Mouse (Mus musculus): Measurements from ENCODE around the gene Usp19. TPM values are rescaled to one million over a fixed set of nuclear protein-coding genes. Genes with fewer than 3 reads are reported as not detected.
A peak's percentile ranks its signal among the peaks of the same experiment; 100 is the strongest.

Gene Usp19
- polyA plus RNA-seq, 1 experiment from 2014 or later, result 49.5 TPM

DNA sequence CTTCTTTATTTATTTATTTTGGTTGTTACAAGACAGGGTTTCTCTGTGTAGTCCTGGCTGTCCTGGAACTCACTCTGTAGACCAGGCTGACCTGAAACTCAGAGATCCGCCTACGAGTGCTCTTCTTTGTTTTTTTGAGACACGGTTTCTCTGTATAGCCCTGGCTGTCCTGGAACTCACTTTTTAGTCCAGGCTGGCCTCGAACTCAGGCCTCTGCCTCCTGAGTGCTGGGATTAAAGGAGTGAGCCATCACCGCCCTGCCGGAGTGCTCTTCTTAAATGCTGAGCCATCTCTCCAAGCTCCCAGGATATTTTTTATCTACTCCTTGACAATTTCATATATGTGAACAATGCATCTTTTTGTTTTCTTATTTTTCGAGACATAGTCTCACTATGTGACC lies 16.5 kb downstream of the Usp19 start:
- no peak for ATAC-seq (ENCODE audit: insufficient read depth, low FRiP score)
- H3K4me1 ChIP-seq (ENCODE audit: control insufficient read depth, insufficient read depth, low read length), result peaks cover 7% of the 10 kb centered on the region; the same call in 1 of the 2 replicates
- peak overlapping the region; percentile 74; the same call in 1 of the 2 replicates for H3K4me3 ChIP-seq (replicated peaks; ENCODE audit: low read length)
- peak overlapping the region; percentile 88 for H3K4me2 ChIP-seq (ENCODE audit: low read depth, low read length)
- no peaks in the 10 kb centered on the region for H3K27me3 ChIP-seq (ENCODE audit: control insufficient read depth, insufficient read depth, low read length)
- H3K9me3 ChIP-seq (replicated peaks; ENCODE audit: control insufficient read depth, low read length), result no peaks in the 10 kb centered on the region
- no peak overlapping the region for H3K9ac ChIP-seq (ENCODE audit: low read length)
- peak overlapping the region; percentile 75; the same call in 1 of the 2 replicates for H3K27ac ChIP-seq (ENCODE audit: low read length)
- peaks cover 8% of the 10 kb centered on the region; the same call in 1 of the 2 replicates for H3K36me3 ChIP-seq (ENCODE audit: control insufficient read depth, insufficient read depth, low read length)
- WGBS, result 86% methylated on average over 7 of the region's 7 CpGs

DNA sequence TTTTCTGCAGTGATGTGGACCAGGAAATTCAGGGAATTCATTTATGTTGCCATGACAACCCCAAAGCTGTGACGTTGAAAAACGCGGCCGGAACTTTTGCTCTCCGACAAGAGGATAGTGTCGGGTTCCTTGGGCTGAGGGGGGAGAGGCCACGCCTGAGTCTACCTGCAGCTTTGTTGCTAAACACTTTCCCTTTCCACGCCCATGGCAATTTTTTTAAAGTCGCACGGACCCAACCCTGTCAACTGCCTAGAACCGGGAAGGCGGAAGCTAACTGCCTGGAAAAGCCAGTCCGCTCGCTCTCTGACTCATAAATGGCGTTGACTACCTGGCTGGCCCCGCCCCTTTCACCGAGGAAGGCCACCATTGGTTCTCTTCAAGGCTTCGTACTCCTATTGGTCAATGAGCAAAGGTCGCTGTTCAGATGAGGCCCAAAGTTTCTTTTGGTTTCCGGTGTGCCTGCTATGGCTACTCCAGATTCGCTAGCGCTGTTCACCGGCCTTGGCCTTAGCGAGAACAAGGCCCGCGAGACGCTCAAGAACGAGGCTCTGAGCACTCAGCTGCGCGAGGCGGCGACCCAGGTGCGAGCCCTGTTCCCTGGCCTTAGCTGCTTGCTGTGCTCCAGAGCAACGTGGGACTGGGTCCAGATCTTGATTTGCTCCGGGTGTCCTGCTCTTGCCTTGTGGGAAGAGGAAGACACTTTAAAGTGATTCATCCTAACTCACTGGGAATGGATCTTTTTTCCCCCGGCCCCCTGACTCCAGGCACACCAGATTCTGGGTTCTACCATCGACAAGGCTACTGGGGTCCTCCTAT lies 17.4 kb downstream of the Usp19 start, which contains the start of gene Qars:
TSS of gene Qars (plus strand) at position 88 of the 816 bp plus-strand sequence.
- Histone ChIP-seq H3K9me3 (replicated peaks; ENCODE audit: control insufficient read depth, low read length) (no peaks in the 10 kb centered on the region), H3K9ac (ENCODE audit: low read length) (peak within 1 kb of the TSS; percentile 85), H3K27ac (ENCODE audit: low read length) (peak within 1 kb of the TSS; percentile 87), H3K4me2 (ENCODE audit: low read depth, low read length) (peak within 1 kb of the TSS; percentile 88), H3K36me3 (ENCODE audit: control insufficient read depth, insufficient read depth, low read length) (0 out of 2 replicates have a peak, but pooled peaks cover 7% of the 10 kb centered on the region), H3K27me3 (ENCODE audit: control insufficient read depth, insufficient read depth, low read length) (no peaks in the 10 kb centered on the region), H3K4me3 (replicated peaks; ENCODE audit: low read length) (peak within 1 kb of the TSS; percentile 74), H3K4me1 (ENCODE audit: control insufficient read depth, insufficient read depth, low read length) (peaks cover 7% of the 10 kb centered on the region; the same call in 1 of the 2 replicates)
- WGBS, result under 1% methylated on average over 37 of the region's 37 CpGs
- ATAC-seq (ENCODE audit: insufficient read depth, low FRiP score), result peak; percentile 97

DNA sequence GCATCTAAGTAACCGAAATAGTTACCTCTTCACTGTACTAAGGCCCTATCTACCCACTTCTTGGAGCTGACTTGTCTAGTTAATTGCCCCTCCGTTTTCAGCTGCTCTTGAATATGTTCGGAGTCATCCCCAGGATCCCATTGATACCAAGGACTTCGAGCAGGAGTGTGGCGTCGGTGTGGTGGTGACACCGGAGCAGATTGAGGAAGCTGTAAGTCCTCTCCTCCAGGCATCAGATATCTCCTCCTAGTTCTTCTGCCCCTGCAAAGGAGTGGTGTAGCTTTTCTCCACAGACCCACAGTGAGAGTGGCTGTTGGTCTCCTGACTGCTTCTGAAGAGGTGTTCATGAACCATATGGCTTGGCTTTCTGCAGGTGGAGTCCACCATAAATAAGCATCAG lies 18.4 kb downstream of the Usp19 start:
- Histone ChIP-seq H3K4me3 (replicated peaks; ENCODE audit: low read length) (peak overlapping the region; percentile 74), H3K9ac (ENCODE audit: low read length) (peak overlapping the region; percentile 85), H3K4me1 (ENCODE audit: control insufficient read depth, insufficient read depth, low read length) (peaks cover 7% of the 10 kb centered on the region; the same call in 1 of the 2 replicates), H3K27me3 (ENCODE audit: control insufficient read depth, insufficient read depth, low read length) (no peaks in the 10 kb centered on the region), H3K27ac (ENCODE audit: low read length) (no peak overlapping the region), H3K4me2 (ENCODE audit: low read depth, low read length) (peak overlapping the region; percentile 88), H3K9me3 (replicated peaks; ENCODE audit: control insufficient read depth, low read length) (no peaks in the 10 kb centered on the region), H3K36me3 (ENCODE audit: control insufficient read depth, insufficient read depth, low read length) (peaks cover 7% of the 10 kb centered on the region; the same call in 1 of the 2 replicates)
- WGBS, result 87% methylated on average over 7 of the region's 7 CpGs
- no peak for ATAC-seq (ENCODE audit: insufficient read depth, low FRiP score)

DNA sequence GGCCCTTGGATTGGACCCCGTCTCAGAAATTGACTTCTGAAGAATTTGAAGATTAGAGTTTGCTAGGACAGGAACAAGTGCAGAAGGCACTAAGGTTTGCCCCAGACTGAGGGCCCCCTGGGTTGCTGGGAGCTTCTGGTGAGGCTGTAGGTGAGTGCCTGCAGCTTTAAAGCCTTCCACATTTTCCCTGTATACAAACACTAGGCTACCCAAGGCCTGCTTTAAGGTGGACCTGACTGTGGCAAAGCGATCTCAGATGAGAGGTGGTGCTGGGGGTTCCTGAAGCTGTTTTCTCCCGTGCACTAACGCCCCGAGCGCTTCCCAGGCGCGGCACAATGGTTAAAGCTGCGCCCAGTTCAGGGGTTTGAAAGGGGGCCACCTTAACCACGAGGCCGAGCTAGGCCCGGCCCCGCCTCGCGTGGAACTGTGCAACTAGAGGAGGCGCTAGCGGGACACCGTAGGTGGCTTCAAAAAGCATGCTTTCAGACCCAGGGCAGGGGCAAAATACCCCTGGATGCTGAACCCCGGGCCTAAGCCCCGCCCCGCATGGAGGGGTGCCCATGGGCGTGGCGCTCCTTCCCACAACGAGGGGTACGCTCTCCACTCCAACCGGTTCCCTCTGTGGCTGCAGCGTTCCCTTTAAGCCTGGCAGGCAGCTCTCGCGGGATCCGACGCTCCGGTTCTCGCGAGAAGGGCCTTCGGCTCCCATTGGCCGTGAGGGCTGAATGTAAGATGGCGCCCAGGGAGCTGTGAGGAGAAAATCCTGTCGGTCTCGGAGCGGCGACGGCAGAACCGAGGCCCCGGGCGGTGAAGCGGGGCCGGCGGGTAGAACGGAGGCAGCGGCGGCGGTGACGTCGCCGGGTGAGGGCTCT lies 26.2 kb downstream of the Usp19 start, which contains the start of gene Qrich1:
TSS of gene Qrich1 (plus strand) at position 427 of the 872 bp plus-strand sequence.
- ATAC-seq (ENCODE audit: insufficient read depth, low FRiP score), result peak; percentile 95
- under 1% methylated on average over 54 of the region's 55 CpGs for WGBS
- H3K27ac ChIP-seq (ENCODE audit: low read length), result peak within 1 kb of the TSS; percentile 100

DNA sequence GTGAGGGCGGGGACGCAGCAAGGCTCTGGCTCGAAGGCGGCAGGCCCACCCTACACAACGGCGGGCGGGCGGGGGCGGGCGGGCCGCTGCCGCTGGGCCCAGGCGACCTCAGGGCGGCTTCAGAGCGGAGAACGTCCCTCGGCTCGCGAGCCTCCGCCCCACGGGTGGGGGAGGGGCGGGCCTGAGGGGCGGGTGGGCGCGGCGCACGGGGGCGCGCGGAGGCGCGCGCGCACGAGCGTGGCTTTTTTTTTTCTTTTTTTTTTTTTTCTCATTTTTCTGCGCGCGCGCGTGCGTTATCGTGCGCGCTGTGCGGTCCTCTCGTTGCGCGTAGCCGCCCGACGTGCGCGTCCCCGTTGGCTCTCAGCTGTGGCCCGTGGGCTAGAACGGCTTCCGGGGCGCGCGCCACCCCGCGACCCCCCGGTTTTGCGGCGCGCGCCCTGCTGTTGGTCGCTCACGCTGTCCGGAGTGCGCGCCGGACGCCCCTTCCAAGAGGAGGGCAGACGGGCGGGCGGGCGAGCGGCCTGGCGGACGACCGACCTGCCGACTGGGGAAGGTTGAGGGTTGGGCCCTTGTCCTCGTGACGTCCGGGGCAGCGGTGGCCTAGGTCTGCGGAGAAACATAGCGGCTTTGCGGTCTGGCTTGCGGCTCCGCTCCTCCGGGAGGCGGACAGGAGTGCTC lies 27.0 kb downstream of the Usp19 start:
- Histone ChIP-seq H3K4me1 (ENCODE audit: control insufficient read depth, insufficient read depth, low read length) (peaks cover 13% of the 10 kb centered on the region), H3K27me3 (ENCODE audit: control insufficient read depth, insufficient read depth, low read length) (no peaks in the 10 kb centered on the region), H3K36me3 (ENCODE audit: control insufficient read depth, insufficient read depth, low read length) (peaks cover 7% of the 10 kb centered on the region; the same call in 1 of the 2 replicates), H3K4me3 (replicated peaks; ENCODE audit: low read length) (peak overlapping the region; percentile 96), H3K27ac (ENCODE audit: low read length) (peak overlapping the region; percentile 100), H3K9me3 (replicated peaks; ENCODE audit: control insufficient read depth, low read length) (no peaks in the 10 kb centered on the region), H3K4me2 (ENCODE audit: low read depth, low read length) (peak overlapping the region; percentile 78), H3K9ac (ENCODE audit: low read length) (peak overlapping the region; percentile 98)
- under 1% methylated on average over 76 of the region's 95 CpGs for whole genome bisulfite sequencing
- ATAC-seq (ENCODE audit: insufficient read depth, low FRiP score), result peak; percentile 74

More for the DNA sequence above, 26.2 kb downstream of the Usp19 start, which contains the start of gene Qrich1:
- Histone ChIP-seq H3K9me3 (replicated peaks; ENCODE audit: control insufficient read depth, low read length) (no peaks in the 10 kb centered on the region), H3K4me3 (replicated peaks; ENCODE audit: low read length) (peak within 1 kb of the TSS; percentile 96), H3K4me1 (ENCODE audit: control insufficient read depth, insufficient read depth, low read length) (peaks cover 13% of the 10 kb centered on the region), H3K4me2 (ENCODE audit: low read depth, low read length) (peak within 1 kb of the TSS; percentile 78), H3K36me3 (ENCODE audit: control insufficient read depth, insufficient read depth, low read length) (peaks cover 7% of the 10 kb centered on the region; the same call in 1 of the 2 replicates), H3K27me3 (ENCODE audit: control insufficient read depth, insufficient read depth, low read length) (no peaks in the 10 kb centered on the region), H3K9ac (ENCODE audit: low read length) (peak within 1 kb of the TSS; percentile 98)

DNA sequence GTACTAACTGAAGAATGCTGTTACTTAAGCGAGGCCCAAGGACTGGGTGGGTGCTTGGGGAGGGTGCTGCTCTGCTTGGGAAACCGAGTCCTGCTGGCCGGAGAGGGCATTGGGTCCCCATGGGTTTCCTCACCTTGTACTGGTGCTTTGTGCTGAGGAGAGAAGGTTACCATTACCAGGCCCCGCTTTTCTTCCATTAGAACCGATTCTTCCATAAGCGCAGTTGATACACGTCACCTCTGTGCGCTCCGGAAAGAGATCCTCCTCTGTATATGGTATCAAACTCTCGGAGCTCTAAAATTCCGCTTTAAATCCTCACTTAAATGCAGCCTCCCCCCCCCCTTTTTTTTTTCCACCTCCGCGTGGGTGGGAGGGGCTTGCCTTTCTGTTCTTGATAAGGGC lies 27.5 kb downstream of the Usp19 start:
- ATAC-seq (ENCODE audit: insufficient read depth, low FRiP score), result peak; percentile 11; the same call in 1 of the 2 replicates
- WGBS, result under 1% methylated on average over 13 of the region's 13 CpGs

DNA sequence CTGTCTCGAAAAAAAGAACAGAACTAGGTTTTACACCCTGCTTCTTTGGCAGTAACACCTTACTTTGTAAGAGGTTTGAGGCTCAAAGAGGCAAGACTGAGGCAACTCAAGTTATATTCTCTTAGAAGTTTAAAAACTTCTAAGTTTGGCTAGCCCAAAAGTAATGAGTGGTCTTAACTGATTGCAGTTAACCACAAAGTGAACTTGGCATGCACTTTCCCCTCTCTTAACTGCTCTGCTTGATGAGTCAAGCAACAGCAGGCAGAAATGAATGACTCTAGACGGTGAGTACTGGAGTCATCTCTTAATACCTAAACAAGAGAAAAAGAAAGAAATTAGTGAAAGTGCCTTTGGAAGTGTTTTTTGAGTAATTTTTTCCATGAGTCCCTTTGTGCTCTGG lies 31.2 kb downstream of the Usp19 start:
- H3K4me2 ChIP-seq (ENCODE audit: low read depth, low read length), result no peak overlapping the region
- 80% methylated on average over 2 of the region's 2 CpGs for WGBS

More for the DNA sequence above, 27.5 kb downstream of the Usp19 start:
- Histone ChIP-seq H3K36me3 (ENCODE audit: control insufficient read depth, insufficient read depth, low read length) (peaks cover 7% of the 10 kb centered on the region; the same call in 1 of the 2 replicates), H3K4me1 (ENCODE audit: control insufficient read depth, insufficient read depth, low read length) (peaks cover 13% of the 10 kb centered on the region), H3K27ac (ENCODE audit: low read length) (peak overlapping the region; percentile 100), H3K27me3 (ENCODE audit: control insufficient read depth, insufficient read depth, low read length) (no peaks in the 10 kb centered on the region), H3K9me3 (replicated peaks; ENCODE audit: control insufficient read depth, low read length) (no peaks in the 10 kb centered on the region), H3K9ac (ENCODE audit: low read length) (peak overlapping the region; percentile 98), H3K4me3 (replicated peaks; ENCODE audit: low read length) (peak overlapping the region; percentile 96), H3K4me2 (ENCODE audit: low read depth, low read length) (peak overlapping the region; percentile 72)

DNA sequence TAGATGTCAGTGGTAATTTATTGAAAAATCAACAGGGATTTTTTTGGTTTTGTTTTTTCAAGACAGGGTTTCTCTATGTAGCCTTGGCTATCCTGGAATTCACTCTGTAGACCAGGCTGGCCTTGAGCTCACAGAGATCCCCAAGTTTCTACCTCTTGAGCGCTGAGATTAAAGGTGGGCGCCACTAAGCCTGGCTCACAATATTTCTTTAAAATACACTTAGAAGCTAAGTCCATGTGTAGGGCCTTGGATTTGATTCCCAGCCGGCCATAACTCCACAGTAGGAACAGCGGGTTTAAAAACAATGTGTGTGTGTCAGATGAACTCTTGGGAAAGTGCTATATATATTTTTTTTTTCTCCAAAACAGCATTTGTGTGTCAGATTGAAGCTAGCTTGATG lies 32.9 kb downstream of the Usp19 start:
- no peak overlapping the region for H3K4me3 ChIP-seq (replicated peaks; ENCODE audit: low read length)
- 96% methylated on average over 4 of the region's 4 CpGs for WGBS
- peaks cover 8% of the 10 kb centered on the region for H3K4me1 ChIP-seq (ENCODE audit: control insufficient read depth, insufficient read depth, low read length)
- ATAC-seq (ENCODE audit: insufficient read depth, low FRiP score), result no peak
- no peak overlapping the region for H3K9ac ChIP-seq (ENCODE audit: low read length)
- no peak overlapping the region for H3K27ac ChIP-seq (ENCODE audit: low read length)
- no peak overlapping the region for H3K4me2 ChIP-seq (ENCODE audit: low read depth, low read length)
- H3K27me3 ChIP-seq (ENCODE audit: control insufficient read depth, insufficient read depth, low read length), result no peaks in the 10 kb centered on the region
- no peaks in the 10 kb centered on the region for H3K9me3 ChIP-seq (replicated peaks; ENCODE audit: control insufficient read depth, low read length)
- H3K36me3 ChIP-seq (ENCODE audit: control insufficient read depth, insufficient read depth, low read length), result 0 out of 2 replicates have a peak, but pooled peaks cover 3% of the 10 kb centered on the region

More for the DNA sequence above, 31.2 kb downstream of the Usp19 start:
- H3K27me3 ChIP-seq (ENCODE audit: control insufficient read depth, insufficient read depth, low read length), result no peaks in the 10 kb centered on the region
- H3K9ac ChIP-seq (ENCODE audit: low read length), result no peak overlapping the region
- H3K36me3 ChIP-seq (ENCODE audit: control insufficient read depth, insufficient read depth, low read length), result 0 out of 2 replicates have a peak, but pooled peaks cover 3% of the 10 kb centered on the region
- no peaks in the 10 kb centered on the region for H3K9me3 ChIP-seq (replicated peaks; ENCODE audit: control insufficient read depth, low read length)
- H3K27ac ChIP-seq (ENCODE audit: low read length), result no peak overlapping the region
- ATAC-seq (ENCODE audit: insufficient read depth, low FRiP score), result no peak
- H3K4me1 ChIP-seq (ENCODE audit: control insufficient read depth, insufficient read depth, low read length), result peaks cover 8% of the 10 kb centered on the region
- no peak overlapping the region for H3K4me3 ChIP-seq (replicated peaks; ENCODE audit: low read length)

Data from stomach, embryonic 16.5 days (tissue).